Mouse (Mus musculus) pancreas, adult 10 weeks (tissue): ENCODE data around the gene Cept1. TPM values are rescaled to one million over a fixed set of nuclear protein-coding genes. Genes with fewer than 3 reads are reported as not detected.

ENCODE experiments used
- polyA plus RNA-seq: library from polyadenylated mRNA; stranded (reverse); fragments of 350-450 nt; fragmentation: Illumina TruSeq; extraction: RNeasy Lipid Tissue Mini Kit (QIAGEN cat#74804); gene quantifications from one replicate; pipeline ENCODE4 v1.2.3, GENCODE M21; 2015; ENCODE audit warnings: low read depth, low replicate concordance; ENCODE audit not compliant: insufficient read depth

The Cept1 gene
- polyA plus RNA-seq: 11.9 TPM

DNA sequence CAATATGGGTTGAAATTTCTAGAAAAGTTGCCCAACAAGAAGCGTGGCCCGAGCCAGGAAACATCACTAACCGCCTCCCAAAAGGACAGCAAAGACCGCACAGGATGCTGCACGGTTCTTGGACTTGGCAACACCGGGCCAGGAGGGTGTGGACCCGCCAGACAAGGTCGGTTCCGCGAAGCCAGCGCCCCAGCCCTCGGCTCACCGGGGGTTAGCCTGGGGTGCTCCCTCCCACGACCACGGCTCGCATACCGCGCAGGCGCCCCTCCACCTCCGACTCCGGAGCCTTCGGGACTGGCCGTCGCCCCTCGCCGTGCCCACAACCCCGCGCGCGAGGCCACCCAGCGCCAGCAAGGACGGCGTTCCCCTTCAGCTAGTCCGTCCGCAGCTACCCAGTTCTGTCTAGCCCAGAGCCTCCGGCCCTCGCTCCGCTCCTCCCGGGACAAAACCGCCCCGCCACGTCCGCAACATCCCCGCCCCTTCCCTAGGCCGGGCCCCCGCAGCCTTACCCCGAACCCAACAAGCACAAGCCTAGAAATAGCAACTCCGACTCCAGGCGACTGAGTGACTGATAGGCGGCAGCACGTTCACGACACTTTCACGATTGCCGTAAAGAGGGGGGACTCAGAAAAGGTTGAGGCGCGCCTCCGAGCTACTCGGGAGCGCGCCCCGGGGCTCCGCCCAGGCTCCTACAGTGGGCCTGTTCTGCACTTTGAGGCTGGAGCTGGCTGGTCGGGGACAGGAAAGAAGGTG is at the start of gene Cept1, which contains the start of gene Dram2:
Cept1 (minus strand) TSS at position 632 of the 753 bp plus-strand sequence.
Dram2 (plus strand) TSS at position 628 of the 753 bp plus-strand sequence.

DNA sequence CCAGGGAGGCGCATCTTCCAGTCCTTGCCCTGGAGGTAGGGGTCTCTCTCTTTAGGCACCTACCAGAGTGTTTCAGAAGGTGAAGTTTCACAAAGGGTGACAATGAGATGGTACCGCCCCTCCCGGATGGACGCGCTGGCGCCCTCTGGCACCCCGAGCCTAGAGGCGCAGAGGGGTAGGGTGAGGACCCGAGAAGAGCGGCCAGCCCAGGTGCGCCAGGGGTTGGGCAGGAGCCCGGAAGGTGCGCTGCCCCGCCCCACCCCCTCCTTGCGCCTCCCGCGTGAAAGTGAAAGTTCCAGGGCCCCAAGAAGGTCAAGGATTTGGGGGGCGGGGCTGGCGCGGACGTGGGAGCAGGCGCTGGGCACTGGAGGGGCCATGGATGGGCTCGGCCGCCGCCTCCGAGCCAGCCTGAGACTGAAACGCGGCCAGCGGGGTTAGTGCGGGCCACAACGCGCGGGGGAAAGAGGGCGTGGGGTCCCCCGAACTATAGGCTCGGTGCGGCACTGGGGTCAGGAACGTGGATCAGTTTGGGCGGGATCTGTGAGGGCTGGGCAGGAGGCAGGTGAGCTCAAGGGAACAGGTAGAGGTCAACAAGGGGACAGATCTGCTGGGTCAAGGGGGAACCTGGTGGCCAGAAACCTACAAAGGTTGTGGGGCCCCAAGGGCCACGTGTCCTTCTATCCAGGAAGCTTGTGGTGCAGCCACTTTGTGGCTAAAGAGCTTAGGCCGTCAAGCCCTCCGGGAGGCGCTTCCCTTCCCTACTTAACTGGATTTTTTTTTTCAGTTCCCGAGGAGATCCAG is 65.1 kb downstream of the Cept1 start, which contains the start of gene Dennd2d:
Dennd2d (plus strand) TSS at position 125 of the 801 bp plus-strand sequence.

Other genes starting within 250 kb of the Cept1 start
- gene Chil6, start 141.6 kb downstream of the Cept1 start, polyA plus RNA-seq: not detected
- 11.0 TPM for gene Dennd2d, start 65.4 kb downstream of the Cept1 start, polyA plus RNA-seq
- 11.0 TPM for gene Dram2, start within 50 bp of the Cept1 start, polyA plus RNA-seq
- gene Lrif1, start 137.2 kb upstream of the Cept1 start, polyA plus RNA-seq: 6.6 TPM
- gene Cd53, start 242.3 kb upstream of the Cept1 start, polyA plus RNA-seq: 4.4 TPM